Mouse (Mus musculus) liver, embryonic 15.5 days (tissue): ENCODE results near the gene Psmc3. TPM values are rescaled to one million over a fixed set of nuclear protein-coding genes. Genes with fewer than 3 reads are reported as not detected.
A peak's percentile ranks its signal among the peaks of the same experiment; 100 is the strongest.

Experiments
- ATAC-seq: fragments of 200-750 bp; cut with Nextera tagmentation; 2 replicates; pipeline ENCODE4 v1.8.0; 2017; ENCODE audit warnings: moderate number of reproducible peaks, mild to moderate bottlenecking, moderate library complexity; ENCODE audit not compliant: insufficient read depth
- H3K27ac ChIP-seq: fragments of 300-500 bp; sonication (generic); replicated peaks from 2 replicates; pipeline ENCODE4 v1.5.1; 2015; ENCODE audit warnings: mild to moderate bottlenecking, inconsistent platforms
- H3K27me3 ChIP-seq: fragments of 300-500 bp; sonication (generic); 2 replicates; pipeline ENCODE4 v1.6.1; 2015; ENCODE audit warnings: mild to moderate bottlenecking, inconsistent platforms
- H3K36me3 ChIP-seq: fragments of 300-500 bp; sonication (generic); replicated peaks from 2 replicates; pipeline ENCODE4 v1.6.1; 2015; ENCODE audit warnings: moderate library complexity, mild to moderate bottlenecking, inconsistent platforms
- H3K4me1 ChIP-seq: fragments of 300-500 bp; sonication (generic); replicated peaks from 2 replicates; pipeline ENCODE4 v1.6.1; 2015; ENCODE audit warnings: inconsistent platforms
- H3K4me2 ChIP-seq: fragments of 300-500 bp; sonication (generic); 2 replicates; pipeline ENCODE4 v1.6.1; 2015; ENCODE audit warnings: moderate library complexity, mild to moderate bottlenecking, inconsistent platforms
- H3K4me3 ChIP-seq: fragments of 300-500 bp; sonication (generic); replicated peaks from 2 replicates; pipeline ENCODE4 v1.5.1; 2015; ENCODE audit warnings: mild to moderate bottlenecking, inconsistent platforms
- H3K9ac ChIP-seq: fragments of 300-500 bp; sonication (generic); 2 replicates; pipeline ENCODE4 v1.6.1; 2015; ENCODE audit warnings: moderate library complexity, mild to moderate bottlenecking, inconsistent platforms
- H3K9me3 ChIP-seq: fragments of 300-500 bp; sonication (generic); replicated peaks from 2 replicates; pipeline ENCODE4 v1.6.1; 2016; ENCODE audit warnings: inconsistent platforms
- WGBS: fragments of 180-500 bp; shearing (Covaris S2); methylation state at CpG from one replicate; pipeline ENCODE4 v1.1.7; 2015; ENCODE audit warnings: mixed read lengths; ENCODE audit not compliant: insufficient replicate concordance; 5-methylcytosine and 5-hydroxymethylcytosine counted together
- polyA plus RNA-seq: library from polyadenylated mRNA; unstranded; fragments of >200 nt; fragmentation: Nextera tagmentation; extraction: Ambion mirVana; gene quantifications from 2 replicates; pipeline ENCODE4 v1.2.1, GENCODE M21; 2015

Psmc3 gene
- polyA plus RNA-seq, 1 experiment from 2014 or later = 138 TPM

DNA sequence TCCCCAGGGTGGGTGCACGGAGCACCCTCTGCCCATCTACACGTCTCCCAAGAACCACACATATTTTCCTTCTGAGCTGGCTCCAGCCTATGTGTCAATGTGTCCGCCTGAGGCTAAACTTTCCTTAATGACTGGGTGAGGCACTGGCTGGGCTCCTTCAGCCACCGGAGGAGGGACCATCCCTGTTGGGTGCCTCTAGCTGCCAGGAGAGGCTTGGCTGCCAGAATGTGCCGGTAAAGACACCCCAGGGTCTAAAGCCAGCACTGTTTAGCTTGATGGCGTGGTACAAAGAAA lies 15.0 kb downstream of the Psmc3 start:
- Histone ChIP-seq H3K27me3 (no peaks in the 10 kb centered on the region), H3K4me1 (peaks cover 43% of the 10 kb centered on the region), H3K9ac (0 out of 2 replicates have a peak overlapping the region, but pooled peaks have one; percentile 20), H3K4me3 (peak overlapping the region; percentile 76), H3K4me2 (peak overlapping the region; percentile 95), H3K9me3 (no peaks in the 10 kb centered on the region), H3K36me3 (peaks cover 13% of the 10 kb centered on the region), H3K27ac (no peak overlapping the region)
- WGBS = 69% methylated on average over 6 of the region's 6 CpGs
- no peak for ATAC-seq

GRCm38 (mm10) chr2:91069306-91070000 lies 15.6 kb downstream of the Psmc3 start:
- H3K4me3 ChIP-seq = peak overlapping the region; percentile 76
- peak overlapping the region; percentile 95 for H3K4me2 ChIP-seq
- peak overlapping the region; percentile 90 for H3K27ac ChIP-seq
- ATAC-seq = no peak; the same call in 1 of the 2 replicates
- H3K9me3 ChIP-seq = no peaks in the 10 kb centered on the region
- peaks cover 43% of the 10 kb centered on the region for H3K4me1 ChIP-seq
- peaks cover 7% of the 10 kb centered on the region for H3K36me3 ChIP-seq
- peak overlapping the region; percentile 70 for H3K9ac ChIP-seq
- no peaks in the 10 kb centered on the region for H3K27me3 ChIP-seq
- 9% methylated on average over 14 of the region's 14 CpGs for WGBS

- H3K27ac ChIP-seq = peak within 1 kb of the TSS; percentile 90
- H3K4me2 ChIP-seq = peak within 1 kb of the TSS; percentile 95
- ATAC-seq = peak; percentile 95
- H3K4me3 ChIP-seq = peak within 1 kb of the TSS; percentile 76
- H3K27me3 ChIP-seq = no peaks in the 10 kb centered on the region
- H3K9ac ChIP-seq = peak within 1 kb of the TSS; percentile 70
- H3K9me3 ChIP-seq = no peaks in the 10 kb centered on the region
- H3K36me3 ChIP-seq = no peaks in the 10 kb centered on the region; the same call in 1 of the 2 replicates
- peaks cover 43% of the 10 kb centered on the region for H3K4me1 ChIP-seq
- WGBS = under 1% methylated on average over 66 of the region's 69 CpGs
Measured at GRCm38 (mm10) chr2:91070076-91070800, 16.4 kb downstream of the Psmc3 start, which contains the start of gene Slc39a13. Gene Slc39a13, minus strand, starts transcription at chr2:91070417.

DNA sequence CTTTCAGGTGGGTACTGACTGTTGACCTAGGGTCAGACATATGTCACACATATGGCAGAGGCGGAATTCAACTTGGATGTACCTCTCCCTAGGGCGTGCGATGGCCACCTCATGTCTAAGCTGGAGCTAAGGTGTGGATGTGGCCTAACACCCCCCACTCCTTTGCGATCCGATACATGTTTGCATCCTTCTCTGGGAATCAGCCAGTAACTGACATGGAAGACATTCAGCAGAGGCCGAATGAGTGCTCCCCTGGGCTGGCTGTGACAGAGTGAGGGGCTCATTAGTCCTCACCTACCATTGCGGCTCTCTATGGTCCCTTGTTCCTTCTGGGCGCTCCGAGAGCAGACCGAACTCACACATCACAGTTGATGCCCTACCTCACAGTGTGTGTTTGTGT lies 17.2 kb downstream of the Psmc3 start:
- ATAC-seq = no peak
- H3K4me1 ChIP-seq = peaks cover 40% of the 10 kb centered on the region
- peak overlapping the region; percentile 90 for H3K27ac ChIP-seq
- no peaks in the 10 kb centered on the region for H3K27me3 ChIP-seq
- peak overlapping the region; percentile 76; the same call in 1 of the 2 replicates for H3K4me3 ChIP-seq
- H3K36me3 ChIP-seq = no peaks in the 10 kb centered on the region
- H3K9ac ChIP-seq = peak overlapping the region; percentile 70; the same call in 1 of the 2 replicates
- H3K4me2 ChIP-seq = peak overlapping the region; percentile 95
- 82% methylated on average over 10 of the region's 10 CpGs for WGBS
- no peaks in the 10 kb centered on the region for H3K9me3 ChIP-seq

DNA sequence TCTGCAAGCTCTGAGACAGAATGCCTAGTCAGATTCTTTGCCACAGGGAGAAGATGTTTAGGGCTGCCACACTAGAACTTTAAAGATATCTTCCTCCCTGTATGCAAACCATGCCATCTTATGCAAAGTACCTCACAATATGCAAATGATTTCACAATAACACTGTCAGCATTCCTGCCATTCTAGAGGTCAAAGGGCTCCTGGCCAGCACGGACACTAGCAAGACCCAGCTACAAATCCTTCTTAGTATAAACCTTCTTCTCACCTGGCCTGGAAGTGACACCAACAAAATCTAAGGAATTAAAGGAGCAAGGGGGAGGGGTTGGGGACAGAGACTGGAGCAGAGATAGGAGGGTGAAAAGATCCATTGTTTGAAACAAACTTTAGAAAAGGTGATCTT lies 18.3 kb downstream of the Psmc3 start:
- Histone ChIP-seq H3K9me3 (no peaks in the 10 kb centered on the region), H3K4me1 (peaks cover 40% of the 10 kb centered on the region), H3K27ac (no peak overlapping the region), H3K36me3 (no peaks in the 10 kb centered on the region), H3K27me3 (no peaks in the 10 kb centered on the region), H3K4me2 (no peak overlapping the region), H3K4me3 (no peak overlapping the region), H3K9ac (no peak overlapping the region)
- ATAC-seq = no peak
- WGBS = 66% methylated on average over 1 of the region's 1 CpGs

- no peak overlapping the region for H3K9ac ChIP-seq
- peaks cover 18% of the 10 kb centered on the region for H3K4me1 ChIP-seq
- H3K27ac ChIP-seq = no peak overlapping the region
- H3K4me2 ChIP-seq = peak overlapping the region; percentile 75
- 29% methylated on average over 12 of the region's 12 CpGs for WGBS
- H3K4me3 ChIP-seq = peak overlapping the region; percentile 51
- no peaks in the 10 kb centered on the region for H3K9me3 ChIP-seq
- H3K27me3 ChIP-seq = peaks cover 13% of the 10 kb centered on the region; the same call in 1 of the 2 replicates
- no peaks in the 10 kb centered on the region for H3K36me3 ChIP-seq
- ATAC-seq = no peak
Measured at GRCm38 (mm10) chr2:91077957-91078313, 24.1 kb downstream of the Psmc3 start.

DNA sequence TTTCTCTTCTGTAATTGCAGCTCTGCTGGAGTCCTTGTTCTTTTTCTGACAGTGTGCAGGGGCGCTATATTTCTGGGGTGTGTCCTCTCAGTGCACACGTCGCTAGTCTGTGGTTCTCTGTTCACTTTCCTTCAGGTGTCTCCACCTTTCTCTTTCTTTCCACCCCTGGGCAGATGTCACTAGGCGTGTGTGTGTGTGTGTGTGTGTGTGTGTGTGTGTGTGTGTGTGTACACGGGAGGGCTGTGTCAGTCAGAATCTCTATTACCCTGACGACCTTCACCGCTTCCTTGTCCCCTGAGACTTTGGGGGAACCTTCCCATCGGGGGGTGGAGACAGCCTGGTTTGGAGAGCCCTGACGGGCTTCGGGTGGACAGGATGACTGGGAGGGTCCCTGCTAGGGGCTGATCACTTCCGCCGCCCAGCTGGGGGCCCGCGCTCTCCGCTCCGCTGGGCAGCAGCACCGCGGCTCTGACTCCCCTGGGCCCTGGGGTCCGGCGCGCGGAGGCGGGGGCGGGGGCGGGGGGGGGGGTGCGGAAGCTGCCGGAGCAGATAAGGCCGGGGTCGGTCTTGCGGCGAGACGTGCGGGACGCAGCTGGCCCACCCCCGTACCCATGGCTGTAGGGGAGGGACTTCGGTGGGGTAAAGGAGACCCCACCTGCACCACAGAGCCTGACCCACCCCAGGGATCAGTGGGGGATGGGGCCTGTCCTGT lies 24.7 kb downstream of the Psmc3 start:
- 0% methylated on average over 32 of the region's 36 CpGs for WGBS
- Histone ChIP-seq H3K36me3 (no peaks in the 10 kb centered on the region), H3K4me1 (peaks cover 21% of the 10 kb centered on the region), H3K9ac (peak overlapping the region; percentile 39; the same call in 1 of the 2 replicates), H3K4me3 (peak overlapping the region; percentile 51), H3K9me3 (no peaks in the 10 kb centered on the region), H3K27me3 (peaks cover 13% of the 10 kb centered on the region; the same call in 1 of the 2 replicates), H3K27ac (peak overlapping the region; percentile 14; the same call in 1 of the 2 replicates), H3K4me2 (peak overlapping the region; percentile 75)
- 0 out of 2 replicates have a peak, but pooled peaks have one; percentile 33 for ATAC-seq

DNA sequence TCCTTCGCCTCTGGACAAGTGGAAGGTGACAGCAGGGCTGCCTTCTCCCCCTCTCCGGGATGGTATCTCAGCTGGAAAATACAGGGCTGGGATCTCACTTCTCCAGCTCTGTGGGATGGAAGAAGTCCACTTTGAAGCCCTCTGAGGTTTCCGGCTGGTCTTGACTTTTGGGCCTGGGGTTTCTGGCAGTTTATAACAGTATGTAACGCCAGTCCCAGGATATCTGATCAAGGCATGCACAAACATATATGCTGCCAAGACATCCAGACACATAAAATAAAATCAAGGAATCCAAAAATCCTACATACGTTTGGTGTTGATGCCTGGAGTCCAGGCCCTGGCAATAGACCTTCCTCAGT lies 25.2 kb downstream of the Psmc3 start:
- Histone ChIP-seq H3K9ac (peak overlapping the region; percentile 39; the same call in 1 of the 2 replicates), H3K27me3 (peaks cover 13% of the 10 kb centered on the region; the same call in 1 of the 2 replicates), H3K4me2 (peak overlapping the region; percentile 75), H3K27ac (peak overlapping the region; percentile 14; the same call in 1 of the 2 replicates), H3K4me3 (peak overlapping the region; percentile 51), H3K9me3 (no peaks in the 10 kb centered on the region), H3K36me3 (no peaks in the 10 kb centered on the region), H3K4me1 (peaks cover 21% of the 10 kb centered on the region)
- no peak for ATAC-seq
- WGBS = 22% methylated on average over 5 of the region's 5 CpGs

DNA sequence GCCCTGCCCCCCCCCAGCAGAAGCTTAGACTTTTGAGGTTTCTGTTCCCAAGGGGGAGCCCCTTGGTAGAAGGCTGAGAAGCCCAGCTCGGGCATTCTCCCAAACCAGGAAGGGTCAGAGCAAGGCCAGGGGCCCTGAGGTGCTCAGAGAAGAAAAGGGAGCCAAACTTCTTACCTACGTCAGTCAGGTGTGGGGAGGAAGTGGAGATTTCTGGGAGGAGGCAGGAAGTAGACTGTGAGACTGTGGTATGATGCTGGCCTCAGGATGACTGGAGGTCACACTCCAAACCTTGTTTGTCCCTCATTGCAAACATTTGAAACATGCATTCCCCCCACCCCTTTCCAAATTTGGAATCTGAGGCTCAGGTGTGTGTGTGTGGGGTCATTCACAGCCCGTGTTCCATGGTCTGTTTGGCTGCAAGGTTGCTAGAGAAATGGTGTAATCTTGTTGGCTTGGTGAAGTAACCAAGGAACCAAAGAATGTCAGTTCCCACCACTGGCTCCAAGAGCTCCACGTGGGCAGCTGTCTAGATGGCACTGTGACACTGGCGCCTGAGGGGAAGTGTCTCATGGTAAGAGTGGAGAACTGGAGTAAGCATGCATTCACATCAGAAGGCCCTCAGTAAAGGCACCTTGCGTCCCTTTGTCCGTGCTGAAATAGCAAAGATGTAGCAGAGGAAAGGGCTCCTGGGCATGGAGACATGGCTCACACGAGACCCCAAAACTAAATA lies 27.1 kb downstream of the Psmc3 start:
- H3K9ac ChIP-seq = no peak overlapping the region
- H3K9me3 ChIP-seq = no peaks in the 10 kb centered on the region
- no peaks in the 10 kb centered on the region for H3K36me3 ChIP-seq
- peaks cover 33% of the 10 kb centered on the region for H3K4me1 ChIP-seq
- H3K4me2 ChIP-seq = 0 out of 2 replicates have a peak overlapping the region, but pooled peaks have one; percentile 21
- peaks cover 13% of the 10 kb centered on the region; the same call in 1 of the 2 replicates for H3K27me3 ChIP-seq
- H3K27ac ChIP-seq = peak overlapping the region; percentile 16; the same call in 1 of the 2 replicates
- ATAC-seq = no peak
- 49% methylated on average over 8 of the region's 8 CpGs for WGBS
- H3K4me3 ChIP-seq = no peak overlapping the region
